Mouse (Mus musculus) bone marrow macrophage, adult 2 months (primary cell): Measurements from ENCODE around the gene Arpc5.

ENCODE experiments used
- CTCF ChIP-seq: IDR thresholded peaks from 2 replicates; pipeline ENCODE4 v1.5.1; 2012; ENCODE audit warnings: low read depth, mild to moderate bottlenecking, low read length, moderate library complexity
- POLR2A ChIP-seq: IDR thresholded peaks from 2 replicates; pipeline ENCODE4 v1.6.1; 2012; ENCODE audit warnings: mild to moderate bottlenecking, low read depth, low read length, borderline replicate concordance

DNA sequence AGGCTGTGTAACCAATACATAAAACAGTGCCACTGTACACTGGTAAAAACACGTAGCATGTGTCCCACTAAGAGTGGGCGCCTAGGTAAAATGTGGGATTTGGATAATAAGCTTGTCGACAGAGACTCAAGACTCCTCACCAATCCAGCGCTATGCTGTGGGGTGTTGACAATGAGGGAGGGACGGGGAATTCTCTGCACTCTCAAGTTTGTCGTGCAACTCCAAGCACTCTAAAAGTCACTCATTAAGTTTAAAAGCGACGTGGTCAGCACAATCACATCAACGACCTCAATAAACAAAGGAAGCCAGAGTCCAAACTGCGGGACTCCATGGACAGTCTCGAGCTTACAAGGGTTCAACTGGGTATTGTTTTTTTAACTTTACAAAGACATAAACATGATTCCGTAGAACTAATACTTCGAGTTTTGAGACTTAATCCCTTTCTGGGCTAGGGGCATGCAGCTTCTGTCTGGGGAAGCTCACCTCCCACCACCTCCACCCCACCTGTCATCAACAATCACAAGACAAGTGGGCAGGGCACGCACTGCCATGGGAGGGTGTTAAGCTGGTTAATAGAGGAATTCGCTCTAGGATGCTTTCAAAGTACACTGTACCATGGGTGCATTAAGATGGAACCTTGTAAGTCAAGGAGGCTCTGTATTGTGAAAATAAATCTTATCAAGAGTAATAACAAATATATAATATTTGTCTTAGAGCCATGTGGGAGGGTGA lies 23.1 kb upstream of the Arpc5 start:
- TF ChIP-seq CTCF = no peak
- TF ChIP-seq POLR2A = no peak
